Mouse (Mus musculus) frontal cortex, adult 2 months (tissue): ENCODE measurements at regions not wholly inside any gene's neighbourhood (a gene's known extent, or its start where the extent isn't known, plus 50 kb on each side); places are given as distances from the start of the nearest gene placed in this dataset.

Experiments used
- DNase-seq, 2 experiments: peaks; one replicate each; pipeline ENCODE4 v3.0.0; 2022; ENCODE audit warnings: low spot score in 1 of 2; ENCODE audit errors: extremely low spot score in 1 of 2

DNA sequence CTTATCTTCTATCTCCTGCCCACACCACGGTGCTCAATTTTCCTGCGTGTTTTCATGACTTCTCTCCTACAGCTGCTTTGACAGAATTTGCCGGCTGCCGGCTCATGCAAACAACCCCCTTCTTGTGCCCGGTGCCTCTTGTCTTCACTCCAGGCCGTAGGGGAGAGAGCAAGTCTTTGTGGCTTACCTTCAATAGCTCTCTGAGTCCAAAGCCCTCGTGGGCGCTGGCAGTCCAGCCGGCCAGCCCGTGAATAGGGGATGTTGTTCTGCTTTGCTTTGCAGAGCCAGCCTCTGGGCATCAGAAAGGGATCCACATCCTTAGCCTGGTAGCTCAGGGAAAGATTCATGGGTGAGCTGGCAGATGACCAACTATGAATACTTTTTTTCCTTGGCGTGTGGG, 173.9 kb downstream of the Gsdmc2 start:
- peak; percentile 15 to 28 for DNase-seq

DNA sequence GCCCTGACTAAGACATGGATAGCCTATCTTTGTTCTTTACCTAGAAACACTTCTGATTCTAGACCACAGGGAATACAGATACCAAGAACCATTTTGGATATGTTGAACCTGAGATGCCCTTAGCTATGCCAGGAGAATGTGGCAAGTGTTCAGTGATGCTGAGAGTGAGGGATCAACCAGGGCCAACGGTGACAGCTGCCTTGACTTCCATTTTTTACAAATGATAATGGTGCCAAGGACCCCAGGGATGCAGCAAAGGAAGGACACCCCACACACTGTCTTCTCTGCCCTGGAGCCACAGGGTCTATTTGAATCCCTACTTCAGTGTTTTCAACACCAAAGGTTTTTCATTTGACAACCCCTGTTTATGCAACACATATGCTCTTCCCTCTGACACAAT, 174.4 kb downstream of the Gsdmc2 start:
- no peak for DNase-seq

DNA sequence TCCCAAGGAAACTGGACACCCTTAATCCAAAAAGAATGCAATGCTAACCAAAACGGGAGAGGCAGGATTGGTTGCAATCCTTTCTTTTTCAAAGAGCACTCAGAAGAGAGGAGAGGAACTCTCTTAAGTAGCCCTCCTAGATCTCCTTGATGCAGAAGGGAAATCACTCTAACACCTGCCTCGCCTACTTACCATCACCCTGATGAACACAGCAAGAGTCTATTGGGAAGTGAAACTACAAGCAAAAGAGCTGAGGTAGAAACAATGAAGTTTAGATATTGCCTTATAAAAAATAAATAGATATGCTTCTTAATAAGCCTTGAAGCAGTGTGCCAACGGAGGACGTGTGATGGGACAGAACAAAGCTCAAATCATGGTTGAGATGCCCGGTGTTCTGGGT, 177.4 kb downstream of the Gsdmc2 start:
- DNase-seq, result no peak

DNA sequence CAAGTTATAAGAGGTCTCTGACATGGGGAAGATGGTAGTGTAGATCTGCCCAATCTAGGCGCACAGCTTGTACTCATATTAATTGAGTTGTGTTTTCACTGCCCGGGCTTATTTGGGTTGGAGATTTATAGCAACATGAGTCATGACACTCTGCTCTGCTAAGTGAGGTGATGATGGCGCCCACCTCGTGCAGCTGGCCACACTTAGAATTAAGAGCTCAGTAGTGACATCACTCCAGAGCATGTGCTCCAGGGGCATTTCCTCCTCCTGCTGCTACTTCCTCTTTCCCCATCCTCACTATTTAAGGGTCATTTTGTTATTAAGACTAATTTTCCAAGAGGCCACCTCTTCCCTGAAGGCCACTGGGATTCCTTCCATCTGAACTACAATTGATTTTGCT, 179.5 kb downstream of the Gsdmc2 start:
- DNase-seq, result peak in 1 of 2 experiments; percentile 7

DNA sequence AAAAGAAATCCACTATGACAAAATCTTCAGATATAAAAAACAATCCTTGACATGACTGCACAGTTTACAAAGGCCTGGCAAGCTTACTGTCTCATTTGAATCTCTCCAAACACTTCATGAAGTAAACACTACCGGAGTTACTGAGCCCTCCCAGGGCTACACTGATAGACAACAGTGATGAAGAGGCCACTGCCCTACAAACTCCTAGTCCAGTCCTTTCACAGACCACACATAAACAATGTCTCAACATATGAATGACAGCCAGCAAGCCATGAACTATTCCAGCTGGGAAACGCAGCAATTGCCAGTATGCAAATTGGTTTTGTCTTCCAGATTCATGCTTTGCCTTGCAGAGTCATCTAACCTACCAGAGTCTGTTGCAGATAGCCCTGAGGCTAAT, 180.1 kb downstream of the Gsdmc2 start:
- no peak for DNase-seq

DNA sequence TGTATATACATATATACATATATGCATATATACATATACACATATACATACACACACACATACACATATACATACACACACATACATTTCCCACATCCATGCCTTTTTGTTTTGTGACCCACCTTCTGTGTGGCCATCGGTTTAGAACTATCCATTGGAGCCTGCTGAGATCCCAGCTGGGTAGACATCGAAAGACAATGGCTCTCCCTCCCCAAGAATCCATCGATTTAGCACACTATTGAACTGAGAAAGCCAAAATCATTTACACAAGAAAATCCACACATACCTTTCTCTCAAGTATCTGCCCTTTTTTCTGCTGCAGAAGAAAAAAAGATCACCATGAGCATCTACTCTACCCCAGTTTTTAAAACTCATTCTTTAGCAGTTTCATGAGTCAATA, 182.8 kb downstream of the Gsdmc2 start:
- no peak for DNase-seq

DNA sequence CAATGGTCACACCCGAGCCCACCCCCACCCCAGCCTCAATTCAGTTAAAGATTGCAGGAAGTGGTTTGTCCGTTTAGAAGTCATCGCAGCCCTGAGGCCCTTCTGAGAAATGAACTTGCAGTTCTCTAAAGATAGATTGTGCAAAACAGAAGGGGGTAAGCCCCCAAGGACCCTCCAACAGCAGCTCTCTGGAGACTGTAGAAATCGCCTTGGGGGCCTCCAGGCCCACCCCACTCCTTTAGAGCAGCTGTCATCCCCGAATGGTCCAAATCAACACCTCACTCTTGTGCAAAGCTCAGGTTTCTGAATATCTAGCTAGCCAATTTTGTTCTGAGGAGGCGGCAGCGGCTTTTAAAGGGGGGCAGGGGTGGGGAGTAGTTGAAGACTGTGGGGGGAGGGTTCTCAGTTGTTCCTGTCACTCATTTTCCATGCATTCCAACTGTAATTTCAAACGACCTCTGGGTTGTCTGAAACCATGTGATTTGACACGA, 186.9 kb downstream of the Gsdmc2 start:
- DNase-seq, result no peak

DNA sequence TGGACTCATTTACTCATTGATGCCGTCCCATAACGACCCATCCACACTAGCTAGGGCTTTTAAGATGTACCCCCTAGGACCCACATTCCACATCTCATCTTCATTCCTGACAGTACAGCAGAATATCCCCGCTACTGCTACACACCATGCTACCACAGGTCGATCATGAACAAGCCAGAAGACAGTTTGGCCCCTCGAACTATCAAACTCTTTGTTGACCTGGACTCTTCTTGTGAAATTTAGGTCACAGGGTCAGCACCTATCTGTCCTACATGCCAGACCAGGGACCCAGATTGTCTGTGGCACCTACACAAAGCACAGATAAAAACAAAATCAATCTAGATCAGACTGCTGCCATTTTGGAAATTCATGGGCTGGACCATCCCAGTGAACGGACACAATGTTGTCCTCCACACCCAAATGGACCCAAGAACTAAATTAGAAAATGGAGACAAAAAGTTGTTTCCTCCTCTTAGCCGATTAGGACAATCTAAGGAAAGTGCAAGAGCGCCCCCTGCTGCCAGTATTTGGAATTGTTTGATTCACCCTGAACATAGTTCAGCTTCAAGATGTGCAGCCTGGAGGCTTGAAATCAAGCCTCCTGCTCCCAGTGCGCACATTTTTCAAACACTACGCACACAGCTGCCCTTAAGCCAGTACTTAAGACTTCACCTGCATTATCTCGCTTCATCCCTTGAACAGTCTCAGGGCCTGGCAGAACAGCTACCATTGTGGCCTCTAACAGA, 192.6 kb downstream of the Gsdmc2 start:
- DNase-seq, result peak; percentile 58 to 96

DNA sequence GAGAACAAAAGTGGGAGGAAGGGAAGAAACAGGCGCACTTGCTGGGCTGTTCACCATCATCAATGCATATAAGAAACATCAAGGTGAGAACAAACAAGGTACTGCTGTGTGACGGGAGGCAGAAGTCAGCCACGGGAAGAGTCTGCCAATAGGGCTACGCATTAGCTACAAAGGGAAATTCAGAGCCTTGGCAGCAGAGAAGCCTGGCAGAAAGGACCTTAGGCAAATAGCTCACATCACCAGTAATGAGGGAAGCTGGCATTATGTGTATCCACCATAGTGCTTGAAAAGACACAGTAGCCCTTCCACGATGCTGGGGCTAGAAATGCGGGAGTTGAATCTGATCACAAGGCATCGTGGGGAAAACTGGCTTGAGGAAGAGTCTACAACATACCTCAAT, 193.9 kb downstream of the Gsdmc2 start:
- no peak for DNase-seq

DNA sequence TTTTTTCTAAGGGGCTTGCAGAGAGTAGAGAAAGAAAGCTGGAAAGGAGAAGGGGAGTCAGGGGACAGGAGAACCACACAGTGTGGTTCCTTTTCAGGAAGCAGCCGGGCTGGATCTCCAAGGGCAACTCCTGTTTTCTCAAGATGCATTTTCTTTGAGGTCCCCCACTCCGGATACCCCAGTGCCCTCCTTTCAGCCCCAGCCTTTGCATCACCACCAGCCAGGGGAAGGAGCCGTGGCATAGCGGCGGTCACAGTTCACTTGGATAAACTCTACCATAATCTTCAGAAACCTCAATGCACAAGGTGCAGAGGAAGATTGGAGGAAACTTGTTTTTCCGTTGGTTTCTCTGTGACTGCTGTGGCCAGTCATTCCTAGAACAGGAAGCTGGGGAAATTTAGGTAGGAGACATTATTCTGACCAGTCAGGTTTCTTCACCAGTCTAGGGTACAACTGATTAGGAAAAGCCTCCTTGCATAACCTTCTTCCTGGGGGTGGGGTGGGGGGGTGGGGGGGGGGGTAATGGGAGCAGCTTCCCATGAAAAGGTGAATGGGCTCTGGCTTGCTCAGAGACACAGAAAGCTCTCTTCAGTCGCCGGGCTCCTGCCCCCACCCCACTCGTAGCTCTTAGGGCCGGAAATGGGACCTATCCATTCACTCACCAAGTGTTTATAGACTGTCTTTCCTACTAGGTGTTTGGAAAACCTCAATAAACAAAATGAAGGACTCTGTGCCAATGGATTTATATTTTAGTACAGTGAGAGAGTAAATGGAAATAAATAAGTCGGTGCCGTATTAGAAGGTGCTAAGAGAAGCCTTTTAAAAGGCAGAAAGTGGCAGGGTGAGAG, 196.6 kb downstream of the Gsdmc2 start:
- DNase-seq, result no peak

DNA sequence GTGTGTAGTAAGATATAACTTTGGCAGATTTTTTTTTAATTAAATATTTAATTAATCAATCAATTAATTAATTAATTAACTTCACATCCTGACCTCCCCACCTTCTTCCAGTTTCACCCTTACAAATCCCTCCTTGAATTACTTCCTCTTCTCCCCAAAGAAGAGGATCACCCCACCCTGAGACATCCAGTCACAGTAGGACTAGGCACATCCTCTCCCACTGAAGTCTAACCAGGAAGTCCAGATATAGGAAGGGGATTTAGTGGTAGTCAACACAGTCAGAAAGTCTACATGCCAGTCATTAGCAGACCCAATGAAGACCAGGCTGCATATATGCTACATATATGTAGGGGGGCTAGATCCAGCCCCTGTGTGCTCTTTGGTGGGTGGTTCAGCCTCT, 220.2 kb downstream of the Gsdmc2 start:
- DNase-seq, result no peak

DNA sequence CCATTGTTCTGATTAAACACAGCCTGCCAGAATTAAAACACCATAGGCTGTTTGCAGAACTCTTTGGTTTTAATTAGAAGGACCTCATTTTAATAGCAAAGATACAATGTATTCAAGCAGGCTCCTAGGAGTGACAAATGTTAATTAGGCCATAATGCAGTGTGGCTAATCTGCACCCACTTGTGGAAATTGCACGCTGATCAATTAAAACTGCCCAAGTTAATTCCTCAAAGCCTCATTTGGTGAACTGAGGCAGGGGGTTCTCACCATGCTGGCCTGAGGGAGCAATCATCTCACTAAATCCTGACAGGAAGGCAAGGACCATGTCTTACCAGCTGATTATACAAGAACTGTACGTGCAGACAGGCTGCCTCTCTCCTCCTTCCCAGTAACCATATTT, 220.7 kb downstream of the Gsdmc2 start:
- DNase-seq, result no peak

DNA sequence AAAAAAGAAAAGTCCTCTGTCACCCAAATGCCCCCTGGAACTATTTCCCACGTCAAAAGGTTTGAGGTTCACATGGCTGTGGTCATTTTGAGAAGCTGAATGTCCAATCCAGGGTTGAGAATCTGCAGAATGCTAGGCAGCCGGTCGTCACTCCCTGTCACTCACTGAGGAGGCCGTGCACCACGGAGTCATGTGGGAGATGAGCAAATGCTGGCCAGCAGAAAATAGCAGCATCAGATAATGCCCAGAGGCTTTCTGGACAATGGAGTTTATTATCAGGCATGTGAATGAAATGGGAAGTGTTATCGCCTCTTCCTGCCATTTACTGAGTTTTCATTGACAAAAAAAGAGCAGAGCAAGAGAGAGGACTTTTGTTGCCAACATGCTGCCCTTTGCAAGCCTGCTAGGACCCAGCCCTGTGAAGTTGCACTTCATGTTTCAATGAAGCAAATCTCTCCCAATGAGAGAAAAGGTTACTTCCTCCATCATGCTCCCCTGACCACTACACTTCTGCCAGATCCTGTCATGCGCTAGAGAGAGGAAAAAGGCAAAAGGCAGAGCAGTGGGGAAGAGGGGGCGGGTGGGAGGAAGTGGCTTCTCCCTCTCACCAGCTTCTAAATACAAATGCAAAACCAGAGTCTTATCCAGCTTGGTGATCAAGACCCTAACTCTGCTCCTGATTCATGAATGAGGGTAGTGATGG, 228.3 kb downstream of the Gsdmc2 start:
- DNase-seq, result no peak

DNA sequence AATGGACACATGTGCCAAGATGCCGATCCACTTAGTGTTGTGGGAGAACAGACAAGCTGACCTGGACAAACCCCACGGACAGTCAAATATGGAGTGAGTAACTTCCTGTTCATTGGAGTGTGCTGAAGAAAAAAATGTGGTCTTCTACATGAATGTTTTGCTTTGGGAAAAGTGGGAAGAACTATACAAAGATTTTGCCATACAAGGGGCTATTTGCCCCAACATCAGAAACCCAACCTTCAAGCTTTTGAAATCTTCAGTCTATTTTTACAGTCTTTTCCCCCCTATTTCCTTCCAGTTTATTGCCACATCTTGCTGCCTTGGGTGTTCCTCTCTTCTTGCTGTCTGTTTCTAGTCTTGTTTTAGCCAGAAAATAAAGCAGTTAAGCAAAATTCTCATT, 230.8 kb downstream of the Gsdmc2 start:
- DNase-seq, result no peak

DNA sequence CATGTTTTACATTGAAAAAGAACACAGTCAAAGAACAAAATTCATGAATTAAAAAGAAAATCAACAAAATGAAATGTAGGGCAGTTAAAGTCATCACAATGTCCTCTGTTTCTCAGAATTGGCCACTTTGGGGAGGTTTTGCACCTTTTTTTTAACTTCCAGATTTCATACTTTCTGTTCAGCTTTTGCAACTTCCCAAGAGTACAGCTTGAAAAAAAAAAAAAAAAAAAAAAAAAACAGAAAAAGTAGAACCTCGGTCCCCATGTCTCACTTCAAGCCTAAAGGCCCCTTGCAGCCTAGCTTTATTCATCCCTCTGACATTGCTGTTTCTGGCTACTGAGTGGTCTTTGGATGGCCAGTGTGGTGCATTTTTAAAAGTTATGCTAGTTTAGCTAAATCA, 231.9 kb downstream of the Gsdmc2 start:
- no peak for DNase-seq

DNA sequence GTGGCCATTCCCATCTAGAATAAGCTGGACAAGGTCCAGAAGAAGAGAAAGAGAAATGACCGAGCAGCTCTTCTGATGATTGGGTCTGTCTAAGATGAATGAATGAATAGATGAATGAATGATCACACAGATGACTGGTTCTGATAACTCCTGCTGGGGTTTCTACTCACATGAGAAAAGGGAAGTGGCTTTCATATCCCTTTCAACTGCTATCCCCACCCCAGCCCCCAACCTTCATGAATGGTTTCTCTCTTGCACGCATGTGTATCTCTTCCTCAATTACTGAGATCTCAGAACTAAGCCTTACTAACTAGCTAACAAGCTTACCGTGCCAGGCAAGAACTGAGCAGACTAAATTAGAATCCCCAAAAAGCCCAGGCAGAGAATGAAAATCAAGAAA, 233.8 kb downstream of the Gsdmc2 start:
- no peak for DNase-seq

DNA sequence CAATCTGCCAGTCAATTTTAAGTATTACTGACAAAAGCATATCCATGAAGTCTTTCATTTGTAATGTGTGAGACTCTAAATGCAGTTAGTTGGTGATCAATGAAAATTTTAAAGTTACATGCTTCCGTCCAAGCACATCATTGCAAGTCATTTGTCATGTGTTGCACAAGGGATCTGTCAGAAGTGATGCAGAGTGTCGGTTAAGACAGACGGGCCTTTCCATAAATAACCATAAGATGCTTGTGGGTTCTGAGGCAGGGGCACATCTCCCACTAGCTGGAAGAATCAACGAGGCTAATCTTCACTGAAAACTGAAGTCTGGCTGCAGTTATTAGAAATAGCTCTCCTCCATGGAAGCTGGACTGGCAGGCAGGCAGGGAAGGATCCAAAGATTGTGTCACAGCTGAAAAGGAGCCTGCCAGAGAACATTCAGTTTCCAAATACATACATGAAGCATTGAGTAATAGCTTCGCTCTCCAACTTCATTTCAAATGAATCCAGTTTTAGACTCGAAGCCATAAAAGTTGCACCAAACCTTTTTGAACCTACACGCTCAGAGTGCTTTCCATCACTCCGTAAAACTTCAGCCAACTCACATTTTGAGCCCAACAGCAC, 241.8 kb downstream of the Gsdmc2 start:
- DNase-seq, result no peak

DNA sequence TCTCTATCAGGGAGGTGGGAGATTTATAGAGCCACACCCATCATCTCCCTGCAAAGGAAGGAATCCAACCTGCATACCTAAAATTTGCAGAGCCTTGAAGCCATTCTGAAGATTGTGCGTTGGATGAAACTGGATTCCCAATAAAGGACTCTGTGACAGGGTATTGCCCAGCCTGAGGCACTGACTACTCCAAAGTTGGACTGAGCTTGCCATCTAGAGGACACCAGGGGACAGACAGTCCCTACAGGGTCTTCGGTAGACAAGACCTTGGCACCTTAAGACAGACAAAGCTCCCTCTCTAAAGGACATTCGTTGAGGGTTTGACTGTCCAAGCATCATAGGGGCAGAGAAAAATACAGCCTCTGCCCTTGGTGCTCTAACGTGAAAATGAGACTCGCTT, 243.4 kb downstream of the Gsdmc2 start:
- DNase-seq, result peak in 1 of 2 experiments; percentile 61

DNA sequence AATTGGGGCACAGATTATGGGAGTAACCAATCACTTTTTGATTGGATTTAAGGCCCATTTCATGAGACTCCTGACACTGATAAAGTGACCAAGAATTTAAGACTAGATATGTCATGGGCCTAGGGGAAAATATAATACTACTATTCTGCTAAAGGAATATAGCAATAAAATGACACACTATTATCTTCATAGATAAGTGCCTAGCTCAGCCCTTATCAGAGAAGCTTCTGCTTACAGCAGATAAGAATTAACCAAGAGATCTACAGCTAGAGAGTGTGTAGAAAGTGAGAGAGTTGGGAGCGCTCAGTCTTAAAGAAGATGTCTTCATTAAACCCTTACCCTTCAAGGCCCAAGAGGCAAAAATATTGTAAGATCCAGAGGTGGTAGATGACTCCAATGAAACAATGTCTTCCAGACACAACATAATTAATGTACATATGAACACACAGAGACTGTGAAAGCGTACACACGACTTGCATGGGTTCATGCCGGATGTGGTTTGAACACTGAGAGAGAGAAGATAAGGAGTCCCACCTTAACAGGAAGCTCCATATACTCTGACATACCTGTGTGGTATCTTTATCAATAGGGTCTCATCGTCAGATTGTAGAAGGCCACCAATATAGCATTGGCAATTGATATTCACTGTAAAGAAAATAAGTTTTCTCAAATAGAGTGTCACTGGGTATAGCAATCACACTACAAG, 252.1 kb downstream of the Gsdmc2 start:
- DNase-seq, result no peak

DNA sequence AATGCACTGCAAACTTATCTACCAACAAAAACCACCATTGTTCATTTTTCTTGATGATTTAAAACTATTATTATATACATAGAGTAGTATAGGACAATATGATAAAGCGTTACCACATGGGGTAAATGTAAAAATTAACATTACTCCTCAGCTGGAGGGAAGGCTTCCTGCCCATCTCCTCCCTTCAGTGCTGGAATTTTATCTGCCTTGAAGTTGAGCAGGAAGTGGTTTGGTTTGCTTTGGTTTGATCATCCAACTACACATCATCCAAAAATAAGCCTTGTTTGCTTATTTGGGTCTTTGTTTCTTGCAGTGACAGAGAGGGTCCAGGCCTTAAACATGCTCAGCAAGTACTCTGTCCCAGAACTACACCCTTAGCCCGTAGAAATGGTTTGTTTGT, 285.7 kb downstream of the Gsdmc2 start:
- DNase-seq, result no peak
